Mouse (Mus musculus) left cerebral cortex, postnatal 10 days (tissue): ENCODE measurements around the gene Hcar1. TPM values are rescaled to one million over a fixed set of nuclear protein-coding genes. Genes with fewer than 3 reads are reported as not detected.

ENCODE experiments used
- DNase-seq, 2 experiments: peaks; one replicate each; pipeline ENCODE4 v3.0.0; 2021 to 2022; ENCODE audit warnings: low spot score in 2 of 2, mixed read lengths in 1 of 2; ENCODE audit errors: extremely low spot score in 1 of 2
- intact Hi-C: fragments of 180-260 bp; cut with DNase I; formaldehyde crosslinking; loops from one replicate; pipeline ENCODE4 v1.15.1; 2025
- total RNA-seq, 2 experiments: library from RNA; stranded (reverse); gene quantifications; 2 replicates each; pipeline ENCODE4 v1.2.3; 2021

Hcar1 gene
- total RNA-seq, 2 experiments from 2014 or later = 0.88 to 1.0 TPM

DNA sequence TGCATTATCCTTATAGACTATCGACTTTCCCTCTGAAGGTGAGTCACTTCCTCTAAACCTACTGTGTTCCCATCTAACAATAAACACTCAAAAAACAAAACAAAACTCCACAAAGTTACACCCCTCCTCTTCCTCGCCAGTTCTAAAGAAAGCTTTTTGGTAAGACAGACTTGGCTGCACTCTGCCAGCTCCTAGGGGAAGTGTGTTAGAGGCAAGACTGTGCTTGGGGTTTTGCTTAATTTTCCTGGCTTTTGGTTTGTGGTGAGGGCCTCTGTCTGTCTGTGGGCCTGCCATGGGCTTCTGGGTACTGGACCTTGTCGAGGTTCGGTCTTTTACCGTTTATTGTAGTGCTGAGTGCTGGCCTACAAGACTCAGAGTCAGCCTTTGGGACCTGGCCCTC, 5.6 kb downstream of the Hcar1 start:
- DNase-seq = no peak
- intact Hi-C loops = no loop called here

DNA sequence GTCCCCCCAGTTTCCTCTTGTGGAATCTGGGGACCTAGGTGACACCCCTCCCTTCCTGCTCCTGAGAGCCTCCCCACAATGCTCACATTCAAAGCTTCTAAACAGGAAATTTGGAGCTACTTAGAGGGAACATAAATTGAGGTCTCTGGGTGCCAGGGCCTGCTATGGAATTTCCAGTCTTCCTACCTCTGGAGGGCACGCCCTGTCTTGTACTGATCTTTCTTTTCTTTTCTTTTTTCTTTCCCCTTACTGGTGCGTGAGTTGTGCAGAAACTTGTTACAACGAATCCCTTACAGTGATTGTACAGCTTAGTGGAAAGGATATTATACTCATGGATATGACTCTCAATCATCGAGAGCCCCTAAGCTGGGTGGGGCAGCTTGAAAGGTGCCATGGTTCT, 10.2 kb downstream of the Hcar1 start:
- DNase-seq = no peak
- intact Hi-C loops = no loop called here

DNA sequence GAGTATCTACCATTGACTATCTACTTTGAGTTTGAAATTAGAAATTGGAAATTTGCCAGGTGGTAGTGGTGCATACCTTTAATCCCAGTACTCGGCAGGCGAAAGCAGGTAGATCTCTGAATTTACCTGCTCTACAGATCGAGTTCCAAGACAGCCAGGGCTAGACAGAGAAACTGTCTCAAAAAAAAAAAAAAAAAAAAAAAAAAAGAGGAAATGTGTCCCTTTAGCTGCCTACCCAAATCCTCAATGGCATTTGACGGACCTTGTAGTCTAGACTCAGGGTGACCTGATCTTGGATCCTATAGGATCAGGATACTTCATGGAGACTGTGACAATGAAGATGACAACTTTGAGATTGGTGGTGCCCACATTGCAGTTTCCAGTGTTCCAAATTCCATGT, 13.4 kb downstream of the Hcar1 start:
- no peak for DNase-seq
- intact Hi-C loops = no loop called here

- intact Hi-C loops = no loop called here
- DNase-seq = no peak
Measured at GRCm38 (mm10) chr5:123865365-123865764, 14.5 kb downstream of the Hcar1 start, which contains the start of gene Hcar2. Hcar2 (minus strand) TSS chr5:123865499.

DNA sequence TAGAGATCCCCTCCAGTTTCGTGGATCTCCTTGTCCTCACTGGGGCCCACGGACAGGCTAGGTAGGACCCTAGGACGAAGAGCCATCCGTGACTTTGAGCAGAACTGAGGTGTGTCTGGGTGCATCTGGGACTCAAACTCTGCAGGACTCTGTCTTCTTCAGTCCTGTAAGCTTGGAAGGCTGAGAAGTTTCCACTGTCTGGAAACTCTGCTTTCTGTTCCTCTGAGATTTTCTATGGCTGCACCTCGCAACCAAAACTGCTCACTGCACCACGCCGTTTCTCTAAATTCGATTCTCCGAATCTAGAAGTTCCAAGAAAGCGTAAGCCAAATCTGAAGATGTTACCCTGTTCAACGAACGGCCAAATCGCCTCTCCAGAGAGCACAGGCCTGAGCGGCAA, 15.9 kb downstream of the Hcar1 start:
- DNase-seq = no peak
- intact Hi-C loops = no loop called here

DNA sequence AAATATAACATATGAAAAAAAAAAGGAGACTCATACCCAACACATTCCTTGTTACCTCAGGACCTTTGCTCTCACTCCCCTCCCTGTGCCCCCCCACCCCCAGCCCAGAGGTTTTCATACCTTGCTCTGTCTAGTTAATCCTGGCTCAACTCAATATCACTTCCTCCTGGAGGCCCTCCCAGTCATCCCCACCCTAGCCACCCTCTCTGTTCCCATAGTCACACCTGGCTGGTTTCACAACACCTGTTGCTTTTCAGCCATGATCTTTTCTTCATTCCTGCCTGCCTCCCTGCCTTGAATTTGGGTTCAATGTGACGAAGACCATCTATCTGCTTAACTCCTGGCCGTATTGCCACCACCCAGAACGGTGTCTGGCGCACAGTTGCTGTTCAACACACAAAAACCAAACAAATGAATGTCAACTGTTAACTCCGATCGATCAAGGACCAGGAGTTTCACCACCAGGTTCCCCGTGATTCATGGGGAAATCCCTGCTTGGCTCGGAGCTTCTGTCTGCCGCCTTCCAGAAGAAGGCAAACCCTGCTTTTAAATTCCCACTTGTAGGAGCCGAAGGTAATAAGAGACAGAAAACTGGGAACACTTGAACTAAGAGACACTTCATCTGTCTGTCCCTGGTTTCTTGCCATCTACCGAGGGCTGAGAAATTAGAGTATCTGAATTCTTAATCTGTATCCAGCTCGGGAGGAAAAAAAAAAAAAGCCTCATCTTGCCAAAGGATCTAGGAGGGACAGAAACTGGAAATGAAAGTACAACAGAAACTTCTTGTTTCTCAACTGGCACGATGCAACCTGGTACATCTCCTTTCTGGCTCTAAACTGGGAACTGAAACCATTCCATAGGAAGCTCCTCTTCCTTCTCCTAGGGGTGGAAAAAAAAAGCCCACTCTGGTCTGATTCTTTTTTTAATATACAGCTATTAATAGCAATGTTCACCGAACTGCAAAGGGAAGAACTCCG, 17.2 kb downstream of the Hcar1 start:
- DNase-seq = peak in 1 of 2 experiments; percentile 4
- intact Hi-C loops = no loop called here

DNA sequence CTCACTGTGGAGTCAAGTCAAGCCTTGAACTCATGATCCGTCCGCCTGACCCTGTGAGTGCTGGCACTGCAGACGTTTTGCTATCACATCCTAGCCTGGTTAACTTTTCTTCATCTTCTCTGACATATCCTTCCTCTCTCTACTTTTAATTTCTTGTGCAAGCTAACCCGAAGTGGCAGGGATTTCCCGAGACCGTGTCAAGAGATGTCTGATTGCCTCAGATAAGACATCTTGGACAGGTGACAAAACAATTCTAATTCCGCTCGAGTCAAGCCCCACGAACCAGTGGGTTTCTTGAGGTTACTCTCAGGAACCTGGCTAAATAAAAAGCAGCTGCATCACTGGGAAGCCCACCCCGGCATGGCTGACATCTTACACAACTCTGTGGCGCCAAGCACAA, 21.0 kb downstream of the Hcar1 start:
- intact Hi-C loops = no loop called here

GRCm38 (mm10) chr5:123854511-123854910, 25.3 kb downstream of the Hcar1 start:
- intact Hi-C loops = no loop called here
- no peak for DNase-seq

More for the DNA sequence above, 21.0 kb downstream of the Hcar1 start:
- no peak for DNase-seq

DNA sequence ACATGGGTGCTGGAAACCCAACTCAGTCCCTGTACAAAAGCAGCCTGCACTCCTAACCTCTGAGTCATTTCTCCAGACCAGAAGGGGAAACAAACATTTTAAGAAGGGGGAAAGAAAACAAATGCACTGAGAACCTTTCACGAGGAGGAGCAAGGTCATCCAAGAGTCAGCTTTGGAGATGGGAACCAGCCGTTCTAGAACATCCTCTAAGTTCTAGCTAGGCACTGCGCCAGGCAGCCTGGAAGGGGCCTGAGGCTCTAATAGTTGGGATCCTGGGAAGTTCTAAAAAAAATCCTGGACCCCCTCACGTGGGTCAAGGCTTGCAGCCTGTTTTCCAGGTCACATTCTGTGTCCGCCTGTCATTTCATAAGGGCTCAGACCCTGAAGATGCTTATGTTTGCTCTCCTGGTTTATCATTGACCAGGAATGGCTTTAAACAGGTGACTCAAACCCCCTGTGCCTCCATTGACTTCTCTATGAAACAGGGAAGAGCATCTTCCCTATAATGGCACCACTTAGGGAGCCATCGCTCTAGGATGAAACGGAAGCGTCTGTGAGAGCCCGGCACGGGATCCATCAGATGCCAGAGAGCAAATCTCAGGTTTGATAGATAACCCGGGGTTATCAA, 25.8 kb downstream of the Hcar1 start:
- intact Hi-C loops = no loop called here
- no peak for DNase-seq

DNA sequence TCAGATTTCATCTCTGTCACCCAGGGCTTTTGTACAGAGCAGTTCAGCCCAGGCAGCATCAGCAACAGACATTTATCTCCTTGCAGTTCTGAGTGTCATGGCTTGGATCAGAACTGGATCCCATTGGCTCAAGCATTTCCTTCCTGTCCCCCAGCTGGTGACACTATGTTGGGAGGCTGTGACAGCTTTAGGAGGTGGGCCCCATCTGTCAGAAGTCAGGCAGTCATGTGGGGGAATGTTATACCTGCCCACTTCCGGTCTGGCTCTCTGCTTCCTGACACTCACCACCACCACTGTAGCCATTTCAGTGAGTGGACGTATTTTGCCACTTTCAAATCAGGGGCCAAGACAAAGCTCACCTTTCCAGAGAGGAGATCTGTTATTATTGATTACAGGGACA, 28.4 kb downstream of the Hcar1 start:
- intact Hi-C loops = no loop called here
- DNase-seq = no peak

- intact Hi-C loops = loop anchor here (5.0 kb wide), 1 partner anchor 43 kb away; no protein-coding TSS in a partner anchor
- DNase-seq = no peak
Measured at GRCm38 (mm10) chr5:123844316-123844715, 35.5 kb downstream of the Hcar1 start.

- intact Hi-C loops = loop anchor here (5.0 kb wide), 1 partner anchor 43 kb away; no protein-coding TSS in a partner anchor
- DNase-seq = no peak
Measured at GRCm38 (mm10) chr5:123843816-123844215, 36.0 kb downstream of the Hcar1 start.

GRCm38 (mm10) chr5:123842935-123843282, 36.9 kb downstream of the Hcar1 start:
- intact Hi-C loops = loop anchor here (5.0 kb wide), 1 partner anchor 44 kb away; no protein-coding TSS in a partner anchor

DNA sequence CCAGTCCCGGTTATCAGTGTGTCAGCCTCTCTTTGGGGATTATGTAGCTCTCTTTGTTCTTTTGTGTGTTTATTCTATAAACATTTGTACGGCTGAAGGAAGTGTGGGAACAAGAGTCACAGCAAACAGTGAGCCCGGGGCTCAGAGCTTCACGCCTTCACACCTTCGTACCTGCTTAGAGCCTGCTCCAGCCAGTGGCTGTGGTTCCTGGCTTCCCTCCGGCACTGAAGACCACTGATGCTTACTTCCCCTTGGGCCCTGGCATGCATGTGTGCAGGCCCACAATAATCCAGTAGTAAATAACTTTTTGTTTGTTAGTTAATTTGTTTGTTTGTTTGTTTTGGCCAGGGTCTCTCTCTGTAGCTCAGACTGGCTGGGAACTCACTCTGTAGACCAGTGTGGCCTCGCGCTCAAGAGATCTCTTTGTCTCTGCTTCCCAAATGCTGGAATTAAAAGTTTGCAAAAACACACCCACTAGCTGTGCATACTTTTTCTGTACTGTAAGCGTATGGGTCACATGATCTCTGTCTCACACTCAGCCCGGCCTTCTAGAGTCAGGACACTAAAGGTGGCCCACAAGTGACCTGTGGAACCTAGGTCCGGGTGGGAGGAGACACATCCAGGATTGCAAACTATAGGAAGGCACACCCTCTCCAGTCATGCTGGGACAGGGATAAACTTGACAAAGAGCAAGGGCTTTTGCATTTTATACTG, 37.4 kb downstream of the Hcar1 start:
- DNase-seq = no peak
- intact Hi-C loops = loop anchor here (5.0 kb wide), 1 partner anchor 45 kb away; no protein-coding TSS in a partner anchor

More at GRCm38 (mm10) chr5:123842935-123843282, 36.9 kb downstream of the Hcar1 start:
- DNase-seq = no peak

DNA sequence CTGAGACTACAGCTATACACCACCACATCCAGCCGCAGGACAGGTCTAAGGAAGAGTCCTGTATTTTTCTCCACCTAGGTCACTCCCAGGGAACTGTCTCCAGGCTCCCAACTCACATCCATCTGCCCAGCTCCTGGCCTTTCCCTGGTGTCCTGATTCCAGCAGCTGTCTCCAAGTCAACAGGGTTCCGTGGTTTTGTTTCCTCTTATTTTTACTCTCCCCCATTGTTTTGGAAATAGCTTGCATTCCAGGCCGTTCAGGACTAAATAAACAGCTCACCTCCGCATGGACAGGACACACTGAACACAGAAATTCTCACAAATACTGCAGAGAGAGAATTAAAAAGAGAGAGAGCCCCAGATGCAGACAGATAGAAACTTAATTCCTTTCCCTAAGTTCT, 42.4 kb downstream of the Hcar1 start:
- intact Hi-C loops = no loop called here
- DNase-seq = peak in 1 of 2 experiments; percentile 39

- intact Hi-C loops = no loop called here
Measured at GRCm38 (mm10) chr5:123834836-123835235, 45.0 kb downstream of the Hcar1 start.

DNA sequence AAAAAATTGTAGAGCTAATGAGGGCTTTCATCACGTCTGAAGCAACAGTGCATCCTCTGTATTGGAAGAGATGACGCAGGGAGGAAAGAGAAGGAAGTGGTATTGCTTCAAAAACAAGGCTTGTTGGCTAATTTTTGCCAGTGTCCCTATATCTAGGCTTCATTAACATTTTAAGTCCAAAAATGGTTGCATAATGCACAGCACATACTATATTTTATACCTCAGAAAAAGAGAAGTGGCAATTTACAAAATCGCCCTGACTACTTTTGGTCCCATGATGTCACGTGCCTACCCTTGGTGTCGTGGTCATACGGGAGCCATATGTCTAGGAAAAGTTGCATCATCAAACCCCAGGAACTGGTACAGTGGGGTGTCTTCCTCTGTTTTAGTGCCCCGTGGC, 47.5 kb downstream of the Hcar1 start:
- DNase-seq = no peak
- intact Hi-C loops = no loop called here

More at GRCm38 (mm10) chr5:123834836-123835235, 45.0 kb downstream of the Hcar1 start:
- no peak for DNase-seq

GRCm38 (mm10) chr5:123827659-123828091, 52.1 kb downstream of the Hcar1 start:
- intact Hi-C loops = loop anchor here (5.0 kb wide), 1 partner anchor 80 kb away; the partner anchor contains the start of gene Denr
- DNase-seq = peak; percentile 56
